In the genomic region with DNA sequence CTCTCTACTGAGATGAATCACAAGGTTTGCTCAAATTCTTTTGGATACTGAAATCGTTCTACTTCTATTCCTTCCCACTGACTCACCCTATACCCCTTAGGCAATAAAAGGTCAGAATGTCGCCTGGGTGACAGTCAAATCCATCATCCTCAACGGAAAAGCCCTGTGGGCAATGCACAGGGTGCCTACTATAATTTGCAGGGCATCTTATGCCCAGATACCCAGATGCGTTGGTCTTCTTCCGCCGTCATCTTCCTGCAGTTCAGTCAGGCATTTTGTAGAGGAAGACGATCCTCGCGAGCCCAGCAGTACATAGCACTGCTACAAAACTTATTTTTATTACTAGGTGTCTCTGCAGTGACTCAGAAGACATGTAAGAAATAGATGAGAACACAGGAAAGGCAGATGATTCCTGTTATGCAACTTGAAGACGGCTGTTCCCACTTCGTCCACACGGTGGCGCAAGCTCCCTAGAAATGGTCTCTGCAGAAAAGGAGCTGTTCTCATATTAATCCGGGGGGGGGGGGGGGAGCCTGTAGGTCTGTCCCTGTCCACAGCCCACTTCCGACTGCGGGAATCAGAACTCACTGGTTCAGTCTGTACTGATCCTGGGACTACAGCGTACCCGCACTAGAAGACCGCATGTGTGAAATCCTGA, we compare ENCODE assay signal across 8 mouse cellular contexts. TPM values are rescaled to one million over a fixed set of nuclear protein-coding genes. Genes with fewer than 3 reads are reported as not detected.
DNase-seq lines count a peak whose midpoint lies in the region; ATAC-seq and TF ChIP-seq lines count a peak whose summit lies in the region.

No protein-coding gene starts in this region.

- peak; percentile 50 for DNase-seq in c-Kit-positive CD71-positive TER-119-positive erythroid progenitor cells, embryonic 14.5 days (ENCODE audit: low spot score)
- DNase-seq in forebrain, embryonic 14.5 days (ENCODE audit: low spot score): peak; percentile 85
- peak; percentile 88 to 93 for DNase-seq in heart, postnatal 14 days
- DNase-seq in layer of hippocampus, adult 11-12 months (ENCODE audit: low spot score): peak; percentile 98
- DNase-seq in liver, postnatal 0 days: peak; percentile 85

- no peaks in the 10 kb centered on the region for H3K36me3 ChIP-seq in ES-Bruce4 (ENCODE audit: control insufficient read depth, insufficient read depth, low read length, poor library complexity, severe bottlenecking)
- no peaks in the 10 kb centered on the region for H3K36me3 ChIP-seq in forebrain, embryonic 14.5 days (ENCODE audit: control insufficient read depth, insufficient read depth, low read length)
- H3K36me3 ChIP-seq in liver, postnatal 0 days (replicated peaks; ENCODE audit: insufficient read depth, low read length): no peaks in the 10 kb centered on the region
- H3K36me3 ChIP-seq in neural tube, embryonic 13.5 days: no peaks in the 10 kb centered on the region
- no peaks in the 10 kb centered on the region for H3K36me3 ChIP-seq in testis, adult 2 months (ENCODE audit: control insufficient read depth, insufficient read depth, low read length)

- peak overlapping the region; percentile 52 for H3K9ac ChIP-seq in ES-Bruce4 (ENCODE audit: low read depth, poor library complexity, severe bottlenecking)
- peak overlapping the region; percentile 46; the same call in 1 of the 2 replicates for H3K9ac ChIP-seq in forebrain, embryonic 14.5 days (ENCODE audit: low read length)
- no peak overlapping the region for H3K9ac ChIP-seq in liver, postnatal 0 days (replicated peaks)
- H3K9ac ChIP-seq in neural tube, embryonic 13.5 days: peak overlapping the region; percentile 65

- H3K9me3 ChIP-seq in ES-Bruce4 (replicated peaks; ENCODE audit: control insufficient read depth, insufficient read depth, low read length, poor library complexity, severe bottlenecking): no peaks in the 10 kb centered on the region
- H3K9me3 ChIP-seq in forebrain, embryonic 14.5 days (replicated peaks; ENCODE audit: control insufficient read depth, low read length): no peaks in the 10 kb centered on the region
- no peaks in the 10 kb centered on the region for H3K9me3 ChIP-seq in liver, postnatal 0 days (ENCODE audit: low read length)
- no peaks in the 10 kb centered on the region for H3K9me3 ChIP-seq in neural tube, embryonic 13.5 days

- TF ChIP-seq POLR2A in ES-Bruce4 (IDR thresholded peaks at IDR 0.05; ENCODE audit: insufficient read depth, low read length): no peak
- TF ChIP-seq POLR2A in testis, adult 2 months (IDR thresholded peaks at IDR 0.05; ENCODE audit: control insufficient read depth, low read depth, low read length): no peak

- no peaks in the 10 kb centered on the region for H3K27me3 ChIP-seq in ES-Bruce4 (ENCODE audit: control insufficient read depth, insufficient read depth, low read length, poor library complexity, severe bottlenecking)
- no peaks in the 10 kb centered on the region for H3K27me3 ChIP-seq in forebrain, embryonic 14.5 days (replicated peaks; ENCODE audit: control insufficient read depth, insufficient read depth, low read length)
- H3K27me3 ChIP-seq in liver, postnatal 0 days (ENCODE audit: insufficient read depth, low read length): no peaks in the 10 kb centered on the region
- H3K27me3 ChIP-seq in neural tube, embryonic 13.5 days: peaks cover 7% of the 10 kb centered on the region; the same call in 1 of the 2 replicates
- H3K27me3 ChIP-seq in testis, adult 2 months (ENCODE audit: control insufficient read depth, insufficient read depth, low read length): no peaks in the 10 kb centered on the region

- intact Hi-C loops in heart, postnatal 14 days (cut with DNase I): loop anchor here (1.0 to 5.0 kb wide), 5 partner anchors 77 to 538 kb away; partner anchors contain the start of gene Spred1

- H3K4me1 ChIP-seq in ES-Bruce4 (ENCODE audit: control insufficient read depth, insufficient read depth, low read length): no peaks in the 10 kb centered on the region
- H3K4me1 ChIP-seq in forebrain, embryonic 14.5 days (ENCODE audit: control insufficient read depth, insufficient read depth, low read length): no peaks in the 10 kb centered on the region
- no peaks in the 10 kb centered on the region for H3K4me1 ChIP-seq in liver, postnatal 0 days (ENCODE audit: insufficient read depth)
- peaks cover 3% of the 10 kb centered on the region; the same call in 1 of the 2 replicates for H3K4me1 ChIP-seq in neural tube, embryonic 13.5 days (replicated peaks)
- H3K4me1 ChIP-seq in testis, adult 2 months (ENCODE audit: control insufficient read depth, insufficient read depth, low read length): no peaks in the 10 kb centered on the region; the same call in 1 of the 2 replicates

- 17% methylated on average over 19 of the region's 19 CpGs for WGBS in forebrain, embryonic 14.5 days
- 14% methylated on average over 19 of the region's 19 CpGs for WGBS in liver, postnatal 0 days (ENCODE audit: insufficient replicate concordance)
- 17% methylated on average over 19 of the region's 19 CpGs for WGBS in neural tube, embryonic 13.5 days

- peak overlapping the region; percentile 22; the same call in 1 of the 2 replicates for H3K27ac ChIP-seq in ES-Bruce4 (ENCODE audit: insufficient read depth, low read length)
- H3K27ac ChIP-seq in forebrain, embryonic 14.5 days (ENCODE audit: low read depth, low read length): no peak overlapping the region
- no peak overlapping the region for H3K27ac ChIP-seq in liver, postnatal 0 days (ENCODE audit: low read depth)
- 0 out of 2 replicates have a peak overlapping the region, but pooled peaks have one; percentile 52 for H3K27ac ChIP-seq in neural tube, embryonic 13.5 days (replicated peaks)
- H3K27ac ChIP-seq in testis, adult 2 months (ENCODE audit: control insufficient read depth, insufficient read depth, low read depth, low read length): no peak overlapping the region

- peak overlapping the region; percentile 58 for H3K4me2 ChIP-seq in forebrain, embryonic 14.5 days (ENCODE audit: low read length)
- peak overlapping the region; percentile 70 for H3K4me2 ChIP-seq in liver, postnatal 0 days (ENCODE audit: low read depth, low read length)
- peak overlapping the region; percentile 60 for H3K4me2 ChIP-seq in neural tube, embryonic 13.5 days

- TF ChIP-seq EP300 in ES-Bruce4 (IDR thresholded peaks at IDR 0.05; ENCODE audit: insufficient read depth, low read depth, low read length): no peak
- TF ChIP-seq EP300 in liver, postnatal 0 days (IDR thresholded peaks at IDR 0.05; ENCODE audit: low read depth): no peak

- peak overlapping the region; percentile 67 for H3K4me3 ChIP-seq in ES-Bruce4 (ENCODE audit: low read depth, low read length)
- peak overlapping the region; percentile 30 for H3K4me3 ChIP-seq in forebrain, embryonic 14.5 days (ENCODE audit: low read depth, low read length)
- peak overlapping the region; percentile 19; the same call in 1 of the 2 replicates for H3K4me3 ChIP-seq in liver, postnatal 0 days (ENCODE audit: low read depth, low read length)
- peak overlapping the region; percentile 33 for H3K4me3 ChIP-seq in neural tube, embryonic 13.5 days
- H3K4me3 ChIP-seq in testis, adult 2 months (ENCODE audit: control insufficient read depth, low read depth, low read length): peak overlapping the region; percentile 47

- ATAC-seq in forebrain, embryonic 14.5 days: peak; percentile 80
- peak; percentile 38; the same call in 1 of the 2 replicates for ATAC-seq in liver, postnatal 0 days
- peak; percentile 71 for ATAC-seq in neural tube, embryonic 13.5 days (ENCODE audit: low read depth)

- TF ChIP-seq CTCF in ES-Bruce4 (IDR thresholded peaks at IDR 0.05; ENCODE audit: low read depth, low read length): peak; percentile 76
- TF ChIP-seq CTCF in liver, postnatal 0 days (IDR thresholded peaks at IDR 0.05; ENCODE audit: low read depth): peak; percentile 86
- peak; percentile 84 for TF ChIP-seq CTCF in testis, adult 2 months (IDR thresholded peaks at IDR 0.05; ENCODE audit: control insufficient read depth, insufficient read depth, insufficient replicate concordance, low read depth, low read length)

RNA-seq across cellular contexts. Expression of gene Tmco5, which starts 21.3 kb away (rescaled TPM):
- not detected in 2 replicates for polyA plus RNA-seq in ES-Bruce4 (2011; ENCODE audit: insufficient read depth, insufficient read length, low read depth, missing spikeins)
- polyA plus RNA-seq in forebrain, embryonic 14.5 days (2014; fragmentation: Nextera tagmentation; extraction: Ambion mirVana): not detected in 2 replicates
- total RNA-seq in heart, postnatal 14 days (2021): not detected
- polyA plus RNA-seq in liver, postnatal 0 days (2015; fragmentation: Nextera tagmentation; extraction: Ambion mirVana): not detected in 2 replicates
- polyA plus RNA-seq in neural tube, embryonic 13.5 days (2015; fragmentation: Nextera tagmentation; extraction: Ambion mirVana): not detected in 2 replicates
- polyA plus RNA-seq in testis, adult 2 months (2012; rRNA removed): 235 and 284 TPM in 2 replicates

Comparison
In these comparisons a context has a peak if more than half of its experiments do, and no peak if none do; other contexts are left out.
1. H3K27ac ChIP-seq: peak in ES-Bruce4 (single experiment) and neural tube, embryonic 13.5 days (single experiment); none in forebrain, embryonic 14.5 days (single experiment), liver, postnatal 0 days (single experiment) and testis, adult 2 months (single experiment).
2. RNA of gene Tmco5, which starts 21.3 kb away (polyA plus RNA-seq): 235 to 284 TPM in testis, adult 2 months; not detected in ES-Bruce4, not detected in forebrain, embryonic 14.5 days, not detected in liver, postnatal 0 days and not detected in neural tube, embryonic 13.5 days; every median in the first group is over 100 times any median in the second.
3. Peak in every context shown above with its lines, with median percentiles within 50 percentile points of each other: H3K4me3 ChIP-seq, CTCF ChIP-seq, DNase-seq, ATAC-seq and H3K4me2 ChIP-seq.